In the genomic region with DNA sequence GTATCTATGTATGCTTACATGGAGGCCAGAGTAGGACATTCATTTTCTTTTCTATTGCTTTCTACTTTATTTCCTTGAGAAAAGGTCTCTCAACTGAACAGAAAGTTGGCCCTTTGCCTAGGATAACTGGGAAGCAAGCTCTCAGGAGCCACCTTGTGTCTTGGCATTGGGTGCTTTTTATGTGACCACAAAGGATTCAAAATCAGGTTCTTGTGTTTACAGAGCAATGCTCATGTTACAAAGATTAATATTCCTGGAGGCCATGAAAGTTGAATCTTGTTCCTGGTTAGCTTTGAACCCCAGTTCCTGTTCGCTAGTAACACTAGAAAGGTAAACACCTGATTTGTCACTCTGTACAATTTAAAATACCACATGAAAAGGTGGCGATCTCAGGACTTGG, we compare ENCODE assay signal across 27 mouse cellular contexts.
"Had no signal": no experiment of that assay in that cellular context is flagged by ENCODE, and none has a peak within 500 bp of the region (broad histone marks: within the 10 kb centered on the region; RNA-seq: fewer than 3 reads in every experiment).

No protein-coding gene starts in this region.

- H3K4me3 ChIP-seq: embryonic facial prominence, embryonic 12.5 days; embryonic facial prominence, embryonic 13.5 days; embryonic facial prominence, embryonic 15.5 days; erythroblast, embryonic 14.5 days; forebrain, embryonic 10.5 days; forebrain, embryonic 12.5 days; forebrain, embryonic 13.5 days; forebrain, embryonic 15.5 days; gastrocnemius, adult 2 months; heart, adult 2 months had no signal

- H3K4me2 ChIP-seq: embryonic facial prominence, embryonic 12.5 days; embryonic facial prominence, embryonic 13.5 days; embryonic facial prominence, embryonic 15.5 days; forebrain, embryonic 12.5 days; forebrain, embryonic 13.5 days; forebrain, embryonic 15.5 days had no signal

- H3K9me3 ChIP-seq: embryonic facial prominence, embryonic 12.5 days; embryonic facial prominence, embryonic 13.5 days; embryonic facial prominence, embryonic 15.5 days; forebrain, embryonic 10.5 days; forebrain, embryonic 12.5 days; forebrain, embryonic 13.5 days; forebrain, embryonic 15.5 days had no signal

- H3K9ac ChIP-seq: embryonic facial prominence, embryonic 12.5 days; embryonic facial prominence, embryonic 13.5 days; embryonic facial prominence, embryonic 15.5 days; forebrain, embryonic 12.5 days; forebrain, embryonic 13.5 days; forebrain, embryonic 15.5 days; forebrain, postnatal 0 days had no signal

- H3K4me1 ChIP-seq: embryonic facial prominence, embryonic 12.5 days; embryonic facial prominence, embryonic 13.5 days; embryonic facial prominence, embryonic 15.5 days; forebrain, embryonic 10.5 days; forebrain, embryonic 12.5 days; forebrain, embryonic 13.5 days; forebrain, embryonic 15.5 days had no signal

- H3K36me3 ChIP-seq: embryonic facial prominence, embryonic 12.5 days; embryonic facial prominence, embryonic 13.5 days; embryonic facial prominence, embryonic 15.5 days; forebrain, embryonic 10.5 days; forebrain, embryonic 12.5 days; forebrain, embryonic 15.5 days had no signal

- H3K27ac ChIP-seq: embryonic facial prominence, embryonic 12.5 days; embryonic facial prominence, embryonic 13.5 days; embryonic facial prominence, embryonic 15.5 days; forebrain, embryonic 10.5 days; forebrain, embryonic 12.5 days; forebrain, embryonic 13.5 days; forebrain, embryonic 15.5 days; gastrocnemius, adult 2 months; heart, adult 2 months had no signal

- ATAC-seq: forebrain, embryonic 13.5 days; forebrain, embryonic 14.5 days; forebrain, embryonic 15.5 days; forebrain, embryonic 16.5 days; forebrain, postnatal 0 days had no signal

- H3K27me3 ChIP-seq: embryonic facial prominence, embryonic 12.5 days; embryonic facial prominence, embryonic 13.5 days; embryonic facial prominence, embryonic 15.5 days; forebrain, embryonic 12.5 days; forebrain, embryonic 13.5 days; forebrain, embryonic 15.5 days had no signal

- DNase-seq: cerebellum, adult 8-10 months; cerebellum, adult 9-10 months; cerebellum, adult 9-11 months; cerebellum, postnatal 10 days; cerebellum, postnatal 14 days; cerebellum, postnatal 25 days; cerebellum, postnatal 36 days; embryo, embryonic 11 days; forebrain, postnatal 0 days; gastrocnemius, adult 2 months; gastrocnemius, postnatal 10 days; gastrocnemius, postnatal 14 days; gastrocnemius, postnatal 25 days; gastrocnemius, postnatal 36 days; heart, adult 11 months; heart, adult 18-20 months; heart, adult 2 months had no signal
